Mouse (Mus musculus): ENCODE measurements at regions not wholly inside any gene's neighbourhood (a gene's known extent, or its start where the extent isn't known, plus 50 kb on each side); places are given as distances from the start of the nearest gene placed in this dataset.

GRCm38 (mm10) chr6:103353346-103353745, 157.0 kb upstream of the Chl1 start:
- Histone ChIP-seq H3K4me2 (ENCODE audit: low read length) (no peak overlapping the region), H3K4me1 (ENCODE audit: control insufficient read depth, insufficient read depth, low read depth, low read length) (no peaks in the 10 kb centered on the region; the same call in 1 of the 2 replicates), H3K9ac (ENCODE audit: low read depth, low read length) (no peak overlapping the region), H3K27me3 (replicated peaks; ENCODE audit: control insufficient read depth, insufficient read depth, low read length) (no peaks in the 10 kb centered on the region), H3K27ac (ENCODE audit: low read depth, low read length) (no peak overlapping the region), H3K9me3 (ENCODE audit: control insufficient read depth, low read length) (no peaks in the 10 kb centered on the region), H3K36me3 (ENCODE audit: control insufficient read depth, insufficient read depth, low read length) (no peaks in the 10 kb centered on the region), H3K4me3 (ENCODE audit: low read length) (no peak overlapping the region)
- 0 out of 2 replicates have a peak, but pooled peaks have one; percentile 45 for ATAC-seq
- WGBS, result 39% methylated on average over 1 of the region's 1 CpGs

- no peaks in the 10 kb centered on the region for H3K9me3 ChIP-seq (ENCODE audit: control insufficient read depth, low read length)
- no peak overlapping the region for H3K27ac ChIP-seq (ENCODE audit: low read depth, low read length)
- H3K4me1 ChIP-seq (ENCODE audit: control insufficient read depth, insufficient read depth, low read depth, low read length), result no peaks in the 10 kb centered on the region
- ATAC-seq, result no peak
- no peaks in the 10 kb centered on the region for H3K27me3 ChIP-seq (replicated peaks; ENCODE audit: control insufficient read depth, insufficient read depth, low read length)
- H3K36me3 ChIP-seq (ENCODE audit: control insufficient read depth, insufficient read depth, low read length), result no peaks in the 10 kb centered on the region
- H3K9ac ChIP-seq (ENCODE audit: low read depth, low read length), result no peak overlapping the region
- WGBS, result 76% methylated on average over 2 of the region's 2 CpGs
- no peak overlapping the region for H3K4me3 ChIP-seq (ENCODE audit: low read length)
- H3K4me2 ChIP-seq (ENCODE audit: low read length), result no peak overlapping the region
These were observed 143.4 kb upstream of the Chl1 start for GRCm38 (mm10) chr6:103366782-103367491.

- H3K9ac ChIP-seq (ENCODE audit: low read depth, low read length), result no peak overlapping the region
- no peaks in the 10 kb centered on the region for H3K36me3 ChIP-seq (ENCODE audit: control insufficient read depth, insufficient read depth, low read length)
- H3K9me3 ChIP-seq (ENCODE audit: control insufficient read depth, low read length), result no peaks in the 10 kb centered on the region
- H3K4me3 ChIP-seq (ENCODE audit: low read length), result no peak overlapping the region
- no peak overlapping the region for H3K27ac ChIP-seq (ENCODE audit: low read depth, low read length)
- H3K4me1 ChIP-seq (ENCODE audit: control insufficient read depth, insufficient read depth, low read depth, low read length), result no peaks in the 10 kb centered on the region
- no peaks in the 10 kb centered on the region for H3K27me3 ChIP-seq (replicated peaks; ENCODE audit: control insufficient read depth, insufficient read depth, low read length)
- H3K4me2 ChIP-seq (ENCODE audit: low read length), result no peak overlapping the region
- WGBS, result 83% methylated on average over 7 of the region's 7 CpGs
- no peak for ATAC-seq
These were observed 135.4 kb upstream of the Chl1 start for GRCm38 (mm10) chr6:103374956-103375355.

GRCm38 (mm10) chr6:103377277-103377676, 133.1 kb upstream of the Chl1 start:
- H3K9ac ChIP-seq (ENCODE audit: low read depth, low read length), result no peak overlapping the region
- 35% methylated on average over 1 of the region's 1 CpGs for WGBS
- H3K9me3 ChIP-seq (ENCODE audit: control insufficient read depth, low read length), result no peaks in the 10 kb centered on the region
- ATAC-seq, result no peak; the same call in 1 of the 2 replicates
- H3K27me3 ChIP-seq (replicated peaks; ENCODE audit: control insufficient read depth, insufficient read depth, low read length), result no peaks in the 10 kb centered on the region
- no peaks in the 10 kb centered on the region for H3K36me3 ChIP-seq (ENCODE audit: control insufficient read depth, insufficient read depth, low read length)
- no peak overlapping the region for H3K4me3 ChIP-seq (ENCODE audit: low read length)
- H3K4me2 ChIP-seq (ENCODE audit: low read length), result no peak overlapping the region
- H3K4me1 ChIP-seq (ENCODE audit: control insufficient read depth, insufficient read depth, low read depth, low read length), result peaks cover 9% of the 10 kb centered on the region; the same call in 1 of the 2 replicates
- no peak overlapping the region for H3K27ac ChIP-seq (ENCODE audit: low read depth, low read length)

GRCm38 (mm10) chr6:103378047-103378446, 132.3 kb upstream of the Chl1 start:
- H3K27ac ChIP-seq (ENCODE audit: low read depth, low read length), result no peak overlapping the region
- no peaks in the 10 kb centered on the region for H3K36me3 ChIP-seq (ENCODE audit: control insufficient read depth, insufficient read depth, low read length)
- no peaks in the 10 kb centered on the region for H3K9me3 ChIP-seq (ENCODE audit: control insufficient read depth, low read length)
- H3K4me1 ChIP-seq (ENCODE audit: control insufficient read depth, insufficient read depth, low read depth, low read length), result peaks cover 9% of the 10 kb centered on the region; the same call in 1 of the 2 replicates
- H3K9ac ChIP-seq (ENCODE audit: low read depth, low read length), result no peak overlapping the region
- no peak overlapping the region for H3K4me2 ChIP-seq (ENCODE audit: low read length)
- H3K4me3 ChIP-seq (ENCODE audit: low read length), result no peak overlapping the region
- no peaks in the 10 kb centered on the region for H3K27me3 ChIP-seq (replicated peaks; ENCODE audit: control insufficient read depth, insufficient read depth, low read length)
- ATAC-seq, result no peak

- peak; percentile 69 for ATAC-seq
- Histone ChIP-seq H3K4me1 (ENCODE audit: control insufficient read depth, insufficient read depth, low read depth, low read length) (peaks cover 9% of the 10 kb centered on the region; the same call in 1 of the 2 replicates), H3K4me2 (ENCODE audit: low read length) (no peak overlapping the region), H3K27me3 (replicated peaks; ENCODE audit: control insufficient read depth, insufficient read depth, low read length) (no peaks in the 10 kb centered on the region), H3K9me3 (ENCODE audit: control insufficient read depth, low read length) (no peaks in the 10 kb centered on the region), H3K36me3 (ENCODE audit: control insufficient read depth, insufficient read depth, low read length) (no peaks in the 10 kb centered on the region), H3K9ac (ENCODE audit: low read depth, low read length) (no peak overlapping the region), H3K27ac (ENCODE audit: low read depth, low read length) (0 out of 2 replicates have a peak overlapping the region, but pooled peaks have one; percentile 51), H3K4me3 (ENCODE audit: low read length) (no peak overlapping the region)
- WGBS, result 23% methylated on average over 1 of the region's 1 CpGs
These were observed 129.4 kb upstream of the Chl1 start for GRCm38 (mm10) chr6:103381030-103381429.

GRCm38 (mm10) chr6:103381930-103382329, 128.5 kb upstream of the Chl1 start:
- WGBS, result 60% methylated on average over 2 of the region's 2 CpGs

GRCm38 (mm10) chr6:103386591-103386990, 123.8 kb upstream of the Chl1 start:
- no peak overlapping the region for H3K4me3 ChIP-seq (ENCODE audit: low read length)
- 44% methylated on average over 4 of the region's 4 CpGs for WGBS
- no peak overlapping the region for H3K27ac ChIP-seq (ENCODE audit: low read depth, low read length)
- H3K4me2 ChIP-seq (ENCODE audit: low read length), result no peak overlapping the region
- peaks cover 5% of the 10 kb centered on the region; the same call in 1 of the 2 replicates for H3K4me1 ChIP-seq (ENCODE audit: control insufficient read depth, insufficient read depth, low read depth, low read length)
- ATAC-seq, result no peak
- H3K9ac ChIP-seq (ENCODE audit: low read depth, low read length), result no peak overlapping the region
- no peaks in the 10 kb centered on the region for H3K27me3 ChIP-seq (replicated peaks; ENCODE audit: control insufficient read depth, insufficient read depth, low read length)
- no peaks in the 10 kb centered on the region for H3K36me3 ChIP-seq (ENCODE audit: control insufficient read depth, insufficient read depth, low read length)
- H3K9me3 ChIP-seq (ENCODE audit: control insufficient read depth, low read length), result no peaks in the 10 kb centered on the region

More at GRCm38 (mm10) chr6:103381930-103382329, 128.5 kb upstream of the Chl1 start:
- ATAC-seq, result no peak
- peaks cover 9% of the 10 kb centered on the region; the same call in 1 of the 2 replicates for H3K4me1 ChIP-seq (ENCODE audit: control insufficient read depth, insufficient read depth, low read depth, low read length)
- H3K27me3 ChIP-seq (replicated peaks; ENCODE audit: control insufficient read depth, insufficient read depth, low read length), result no peaks in the 10 kb centered on the region
- no peaks in the 10 kb centered on the region for H3K36me3 ChIP-seq (ENCODE audit: control insufficient read depth, insufficient read depth, low read length)
- no peak overlapping the region for H3K4me3 ChIP-seq (ENCODE audit: low read length)
- no peak overlapping the region for H3K4me2 ChIP-seq (ENCODE audit: low read length)
- H3K9ac ChIP-seq (ENCODE audit: low read depth, low read length), result no peak overlapping the region
- H3K27ac ChIP-seq (ENCODE audit: low read depth, low read length), result peak overlapping the region; percentile 4
- H3K9me3 ChIP-seq (ENCODE audit: control insufficient read depth, low read length), result no peaks in the 10 kb centered on the region

GRCm38 (mm10) chr6:103405961-103406360, 104.4 kb upstream of the Chl1 start:
- Histone ChIP-seq H3K9ac (ENCODE audit: low read depth, low read length) (no peak overlapping the region), H3K4me2 (ENCODE audit: low read length) (no peak overlapping the region), H3K36me3 (ENCODE audit: control insufficient read depth, insufficient read depth, low read length) (no peaks in the 10 kb centered on the region), H3K4me3 (ENCODE audit: low read length) (no peak overlapping the region), H3K9me3 (ENCODE audit: control insufficient read depth, low read length) (no peaks in the 10 kb centered on the region), H3K27ac (ENCODE audit: low read depth, low read length) (no peak overlapping the region), H3K27me3 (replicated peaks; ENCODE audit: control insufficient read depth, insufficient read depth, low read length) (no peaks in the 10 kb centered on the region), H3K4me1 (ENCODE audit: control insufficient read depth, insufficient read depth, low read depth, low read length) (no peaks in the 10 kb centered on the region)
- ATAC-seq, result no peak
